Mouse (Mus musculus): ENCODE results near the gene Arfip1. TPM values are rescaled to one million over a fixed set of nuclear protein-coding genes. Genes with fewer than 3 reads are reported as not detected.

The Arfip1 gene
- polyA plus RNA-seq, 1 experiment from 2014 or later = 44.6 TPM

DNA sequence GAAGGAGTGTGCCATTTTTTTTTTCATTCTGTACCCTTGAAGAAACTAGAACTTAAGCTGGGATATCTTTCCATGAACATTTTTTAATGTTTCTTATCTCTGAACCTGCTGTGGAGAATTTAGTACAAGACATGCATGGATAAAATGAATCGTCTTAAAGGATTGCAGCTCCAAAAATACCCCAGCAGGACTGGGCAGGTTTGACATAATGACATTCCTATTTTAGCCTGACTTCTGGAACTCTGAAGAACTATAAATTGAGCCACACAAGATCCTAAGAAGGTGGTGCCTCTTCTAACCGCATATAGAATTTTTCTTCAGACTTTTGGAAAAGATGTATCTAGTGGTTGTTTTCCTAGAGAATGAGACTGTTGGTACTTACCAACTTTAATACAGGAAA is 10.8 kb upstream of the Arfip1 start, which contains the start of gene Tigd4:
Gene Tigd4 (plus strand): TSS at position 301 of the 400 bp plus-strand sequence.
- Histone ChIP-seq H3K4me3 (ENCODE audit: low read length) (no peak within 1 kb of the TSS), H3K9ac (ENCODE audit: low read depth, low read length) (no peak within 1 kb of the TSS), H3K4me1 (ENCODE audit: control insufficient read depth, insufficient read depth, low read length) (0 out of 2 replicates have a peak, but pooled peaks cover 4% of the 10 kb centered on the region), H3K27me3 (ENCODE audit: control insufficient read depth, insufficient read depth, low read length) (no peaks in the 10 kb centered on the region), H3K36me3 (ENCODE audit: control insufficient read depth, insufficient read depth, low read length) (no peaks in the 10 kb centered on the region), H3K27ac (ENCODE audit: low read depth, low read length) (no peak within 1 kb of the TSS), H3K9me3 (ENCODE audit: control insufficient read depth, low read length) (no peaks in the 10 kb centered on the region), H3K4me2 (replicated peaks; ENCODE audit: low read depth, low read length) (no peak within 1 kb of the TSS)
- no peak for ATAC-seq (ENCODE audit: low FRiP score, low TSS enrichment)
- WGBS = 90% methylated on average over 2 of the region's 2 CpGs

DNA sequence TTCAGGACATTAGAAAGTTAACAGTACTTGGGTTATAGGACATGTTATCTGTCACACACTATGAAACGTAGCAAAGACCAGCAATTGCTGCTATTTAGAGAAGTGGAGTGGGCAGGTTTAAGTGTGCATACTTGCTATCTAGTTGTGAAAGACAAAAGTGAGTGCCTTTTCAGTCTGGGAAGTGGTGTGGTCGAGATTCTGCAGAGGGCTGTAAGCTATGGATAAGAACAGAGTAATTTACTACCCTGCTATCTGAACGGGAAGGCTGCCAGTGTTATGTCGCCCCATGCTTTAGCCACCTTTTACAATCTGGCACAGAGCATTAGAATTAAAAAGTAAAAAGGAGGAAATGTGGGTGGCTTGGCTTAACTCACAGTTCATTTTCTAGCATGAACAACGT is 4.3 kb upstream of the Arfip1 start:
- Histone ChIP-seq H3K27ac (ENCODE audit: low read depth, low read length) (no peak overlapping the region), H3K4me2 (replicated peaks; ENCODE audit: low read depth, low read length) (no peak overlapping the region), H3K4me3 (ENCODE audit: low read length) (no peak overlapping the region), H3K9ac (ENCODE audit: low read depth, low read length) (no peak overlapping the region), H3K27me3 (ENCODE audit: control insufficient read depth, insufficient read depth, low read length) (no peaks in the 10 kb centered on the region), H3K4me1 (ENCODE audit: control insufficient read depth, insufficient read depth, low read length) (no peaks in the 10 kb centered on the region), H3K9me3 (ENCODE audit: control insufficient read depth, low read length) (no peaks in the 10 kb centered on the region), H3K36me3 (ENCODE audit: control insufficient read depth, insufficient read depth, low read length) (no peaks in the 10 kb centered on the region)
- WGBS = 46% methylated on average over 5 of the region's 5 CpGs
- no peak for ATAC-seq (ENCODE audit: low FRiP score, low TSS enrichment)

DNA sequence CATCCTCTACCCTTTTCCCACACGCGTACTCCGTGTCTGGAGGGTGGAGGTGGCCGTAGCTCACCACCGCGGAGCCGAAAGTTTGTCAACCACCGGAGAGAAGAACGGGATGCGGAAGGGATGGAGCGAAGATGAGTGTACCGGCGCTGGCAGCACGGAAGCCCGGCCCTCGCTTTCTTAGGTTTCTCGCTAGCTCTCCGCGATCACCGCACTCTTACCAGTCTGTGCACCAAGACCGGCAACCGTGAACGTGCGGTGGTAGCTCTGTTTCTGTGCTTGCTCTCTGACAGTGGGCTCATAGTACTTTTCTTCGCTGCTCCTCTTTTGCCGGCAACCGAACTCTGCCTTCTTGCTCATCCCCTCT is 470 bp upstream of the Arfip1 start:
- Histone ChIP-seq H3K36me3 (ENCODE audit: control insufficient read depth, insufficient read depth, low read length) (no peaks in the 10 kb centered on the region), H3K27ac (ENCODE audit: low read depth, low read length) (peak overlapping the region; percentile 96; the same call in 1 of the 2 replicates), H3K27me3 (ENCODE audit: control insufficient read depth, insufficient read depth, low read length) (no peaks in the 10 kb centered on the region), H3K4me3 (ENCODE audit: low read length) (peak overlapping the region; percentile 82), H3K9me3 (ENCODE audit: control insufficient read depth, low read length) (no peaks in the 10 kb centered on the region), H3K4me1 (ENCODE audit: control insufficient read depth, insufficient read depth, low read length) (peaks cover 15% of the 10 kb centered on the region; the same call in 1 of the 2 replicates), H3K9ac (ENCODE audit: low read depth, low read length) (peak overlapping the region; percentile 74), H3K4me2 (replicated peaks; ENCODE audit: low read depth, low read length) (peak overlapping the region; percentile 69)
- peak; percentile 17 for ATAC-seq (ENCODE audit: low FRiP score, low TSS enrichment)
- 0% methylated on average over 27 of the region's 27 CpGs for WGBS

DNA sequence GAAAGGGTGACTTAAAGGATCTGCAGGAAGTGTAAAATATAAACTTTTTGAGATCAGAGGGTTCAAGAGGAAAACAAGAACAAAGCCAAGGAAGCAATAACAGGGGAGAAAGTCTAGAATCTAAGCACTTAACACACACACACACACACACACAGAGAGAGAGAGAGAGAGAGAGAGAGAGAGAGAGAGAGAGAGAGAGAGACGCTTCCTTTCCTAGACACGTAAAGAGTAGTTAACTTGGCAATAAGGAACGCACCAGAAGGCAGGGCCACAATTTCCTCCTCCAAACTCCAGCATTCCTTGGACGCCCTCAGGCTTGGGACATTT is 766 bp downstream of the Arfip1 start:
- Histone ChIP-seq H3K4me1 (ENCODE audit: control insufficient read depth, insufficient read depth, low read length) (peaks cover 15% of the 10 kb centered on the region; the same call in 1 of the 2 replicates), H3K4me3 (ENCODE audit: low read length) (peak overlapping the region; percentile 82), H3K9ac (ENCODE audit: low read depth, low read length) (peak overlapping the region; percentile 74), H3K9me3 (ENCODE audit: control insufficient read depth, low read length) (no peaks in the 10 kb centered on the region), H3K27me3 (ENCODE audit: control insufficient read depth, insufficient read depth, low read length) (no peaks in the 10 kb centered on the region), H3K4me2 (replicated peaks; ENCODE audit: low read depth, low read length) (peak overlapping the region; percentile 69), H3K36me3 (ENCODE audit: control insufficient read depth, insufficient read depth, low read length) (no peaks in the 10 kb centered on the region), H3K27ac (ENCODE audit: low read depth, low read length) (peak overlapping the region; percentile 96)
- ATAC-seq (ENCODE audit: low FRiP score, low TSS enrichment) = no peak
- WGBS = 0% methylated on average over 4 of the region's 4 CpGs

DNA sequence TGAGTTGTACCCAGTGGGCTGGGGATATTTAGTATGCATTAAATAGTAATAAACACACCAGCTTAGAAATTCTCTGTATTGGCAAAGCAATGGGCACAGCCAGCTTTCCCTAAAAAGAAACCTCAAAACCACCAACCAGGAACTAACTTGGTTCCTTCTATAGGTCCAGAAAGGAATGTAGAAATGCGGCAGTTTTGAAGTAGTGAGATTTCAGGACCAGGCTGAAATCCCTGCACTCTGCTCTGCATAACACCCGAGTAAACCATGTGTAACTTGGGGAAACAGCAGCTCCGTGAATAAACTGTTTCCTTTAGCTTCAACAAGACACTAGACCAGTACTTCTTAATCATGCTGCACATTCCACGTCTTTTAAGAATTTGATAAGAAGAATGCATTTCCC is 1.7 kb downstream of the Arfip1 start:
- no peak overlapping the region for H3K27ac ChIP-seq (ENCODE audit: low read depth, low read length)

DNA sequence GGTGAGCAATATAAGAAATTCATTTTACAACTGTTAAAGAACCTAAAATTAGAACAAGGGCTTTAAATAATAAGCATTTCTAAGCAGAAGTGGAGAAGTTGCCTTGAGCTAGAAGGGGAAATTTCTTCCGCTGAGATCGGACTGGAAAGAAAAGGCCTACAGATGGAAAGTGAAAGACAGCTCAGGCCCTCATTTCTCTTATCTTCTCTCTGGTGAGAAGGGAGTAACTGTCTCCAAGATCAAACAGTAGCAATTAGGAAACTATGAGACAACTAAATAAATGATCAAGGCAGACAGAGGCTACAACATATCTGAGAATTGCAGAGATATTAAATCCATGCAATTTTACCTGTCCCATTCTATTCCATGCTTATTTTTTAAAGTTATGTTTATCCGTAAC is 11.9 kb downstream of the Arfip1 start:
- Histone ChIP-seq H3K4me3 (ENCODE audit: low read length) (no peak overlapping the region), H3K9ac (ENCODE audit: low read depth, low read length) (no peak overlapping the region), H3K4me1 (ENCODE audit: control insufficient read depth, insufficient read depth, low read length) (no peaks in the 10 kb centered on the region), H3K27me3 (ENCODE audit: control insufficient read depth, insufficient read depth, low read length) (no peaks in the 10 kb centered on the region), H3K4me2 (replicated peaks; ENCODE audit: low read depth, low read length) (no peak overlapping the region), H3K9me3 (ENCODE audit: control insufficient read depth, low read length) (no peaks in the 10 kb centered on the region), H3K27ac (ENCODE audit: low read depth, low read length) (no peak overlapping the region), H3K36me3 (ENCODE audit: control insufficient read depth, insufficient read depth, low read length) (no peaks in the 10 kb centered on the region)
- WGBS = 84% methylated on average over 3 of the region's 3 CpGs
- ATAC-seq (ENCODE audit: low FRiP score, low TSS enrichment) = no peak

More for the DNA sequence above, 1.7 kb downstream of the Arfip1 start:
- no peaks in the 10 kb centered on the region for H3K36me3 ChIP-seq (ENCODE audit: control insufficient read depth, insufficient read depth, low read length)
- ATAC-seq (ENCODE audit: low FRiP score, low TSS enrichment) = no peak
- 0 out of 2 replicates have a peak overlapping the region, but pooled peaks have one; percentile 28 for H3K9ac ChIP-seq (ENCODE audit: low read depth, low read length)
- no peaks in the 10 kb centered on the region for H3K27me3 ChIP-seq (ENCODE audit: control insufficient read depth, insufficient read depth, low read length)
- WGBS = 44% methylated on average over 4 of the region's 4 CpGs
- peak overlapping the region; percentile 69 for H3K4me2 ChIP-seq (replicated peaks; ENCODE audit: low read depth, low read length)
- no peaks in the 10 kb centered on the region for H3K9me3 ChIP-seq (ENCODE audit: control insufficient read depth, low read length)
- H3K4me1 ChIP-seq (ENCODE audit: control insufficient read depth, insufficient read depth, low read length) = peaks cover 15% of the 10 kb centered on the region; the same call in 1 of the 2 replicates
- H3K4me3 ChIP-seq (ENCODE audit: low read length) = peak overlapping the region; percentile 82; the same call in 1 of the 2 replicates

DNA sequence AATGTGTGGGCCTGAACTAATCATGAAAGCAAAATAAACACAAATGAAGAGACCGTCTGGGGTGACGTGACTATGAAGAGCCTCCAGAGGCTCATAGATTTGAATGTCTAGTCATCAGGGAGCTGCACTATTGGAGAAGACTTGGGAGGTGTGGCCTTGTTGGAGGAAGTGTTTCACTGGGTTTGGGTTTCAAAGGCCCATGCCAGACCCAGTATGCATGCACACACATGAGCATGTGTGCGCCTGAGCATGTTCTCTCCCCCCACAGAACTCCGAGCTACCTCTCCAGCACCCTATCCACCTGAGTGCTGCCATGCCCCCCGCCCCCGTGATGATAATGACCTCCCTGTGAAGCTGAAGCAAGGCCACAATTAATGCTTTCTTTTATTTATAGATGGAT is 12.8 kb downstream of the Arfip1 start:
- Histone ChIP-seq H3K27ac (ENCODE audit: low read depth, low read length) (no peak overlapping the region), H3K4me2 (replicated peaks; ENCODE audit: low read depth, low read length) (no peak overlapping the region), H3K9ac (ENCODE audit: low read depth, low read length) (no peak overlapping the region), H3K4me1 (ENCODE audit: control insufficient read depth, insufficient read depth, low read length) (no peaks in the 10 kb centered on the region), H3K4me3 (ENCODE audit: low read length) (no peak overlapping the region), H3K36me3 (ENCODE audit: control insufficient read depth, insufficient read depth, low read length) (no peaks in the 10 kb centered on the region), H3K9me3 (ENCODE audit: control insufficient read depth, low read length) (no peaks in the 10 kb centered on the region), H3K27me3 (ENCODE audit: control insufficient read depth, insufficient read depth, low read length) (no peaks in the 10 kb centered on the region)
- WGBS = 68% methylated on average over 6 of the region's 6 CpGs
- no peak for ATAC-seq (ENCODE audit: low FRiP score, low TSS enrichment)

DNA sequence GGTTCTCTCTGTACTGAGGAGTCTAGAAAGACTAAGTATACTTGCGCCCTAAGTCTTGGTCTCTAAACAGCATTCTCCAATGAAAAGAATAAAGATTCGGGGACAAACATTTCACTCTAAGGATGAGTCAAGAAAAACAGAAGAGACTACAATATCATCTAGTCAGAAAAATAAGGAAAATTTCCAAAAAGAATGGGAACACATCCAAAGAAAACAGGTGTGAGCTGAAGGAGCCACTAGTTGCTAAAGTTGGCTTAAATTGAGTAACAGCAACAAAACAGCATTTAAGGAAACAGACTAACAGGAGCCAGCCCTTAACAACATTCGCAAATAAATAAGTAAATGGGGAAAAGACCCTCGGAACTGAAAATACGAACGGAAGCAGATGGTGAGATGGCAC is 13.9 kb downstream of the Arfip1 start:
- ATAC-seq (ENCODE audit: low FRiP score, low TSS enrichment) = no peak
- no peak overlapping the region for H3K27ac ChIP-seq (ENCODE audit: low read depth, low read length)
- no peaks in the 10 kb centered on the region for H3K9me3 ChIP-seq (ENCODE audit: control insufficient read depth, low read length)
- no peaks in the 10 kb centered on the region for H3K27me3 ChIP-seq (ENCODE audit: control insufficient read depth, insufficient read depth, low read length)
- H3K4me2 ChIP-seq (replicated peaks; ENCODE audit: low read depth, low read length) = no peak overlapping the region
- WGBS = 94% methylated on average over 6 of the region's 6 CpGs
- H3K4me1 ChIP-seq (ENCODE audit: control insufficient read depth, insufficient read depth, low read length) = no peaks in the 10 kb centered on the region
- no peaks in the 10 kb centered on the region for H3K36me3 ChIP-seq (ENCODE audit: control insufficient read depth, insufficient read depth, low read length)
- H3K9ac ChIP-seq (ENCODE audit: low read depth, low read length) = no peak overlapping the region
- no peak overlapping the region for H3K4me3 ChIP-seq (ENCODE audit: low read length)

DNA sequence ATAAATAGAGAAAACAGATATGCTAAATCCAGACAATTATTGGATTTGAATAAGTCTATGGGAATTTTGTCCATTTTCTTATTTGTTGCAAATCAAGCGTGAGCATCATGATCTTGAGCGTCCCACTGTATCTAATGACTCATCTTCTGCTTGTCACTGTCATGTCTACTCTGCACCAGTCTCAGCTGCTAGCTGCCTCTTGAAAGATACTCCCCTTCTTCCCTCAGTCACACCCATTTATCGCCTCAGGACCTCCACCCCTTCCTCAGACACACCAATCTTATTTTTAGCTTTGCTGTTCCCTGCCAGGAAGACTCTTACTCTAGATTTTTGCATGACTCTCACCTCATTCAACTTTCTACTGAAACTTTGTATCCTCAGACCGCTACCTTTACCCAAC is 19.0 kb downstream of the Arfip1 start:
- Histone ChIP-seq H3K27me3 (ENCODE audit: control insufficient read depth, insufficient read depth, low read length) (no peaks in the 10 kb centered on the region), H3K36me3 (ENCODE audit: control insufficient read depth, insufficient read depth, low read length) (no peaks in the 10 kb centered on the region), H3K9ac (ENCODE audit: low read depth, low read length) (no peak overlapping the region), H3K4me2 (replicated peaks; ENCODE audit: low read depth, low read length) (no peak overlapping the region), H3K4me3 (ENCODE audit: low read length) (no peak overlapping the region), H3K9me3 (ENCODE audit: control insufficient read depth, low read length) (no peaks in the 10 kb centered on the region), H3K4me1 (ENCODE audit: control insufficient read depth, insufficient read depth, low read length) (no peaks in the 10 kb centered on the region), H3K27ac (ENCODE audit: low read depth, low read length) (no peak overlapping the region)
- ATAC-seq (ENCODE audit: low FRiP score, low TSS enrichment) = no peak
- WGBS = 94% methylated on average over 4 of the region's 4 CpGs

All from kidney, embryonic 14.5 days (tissue).